Mouse (Mus musculus) liver, postnatal 0 days (tissue): ENCODE results near the gene Snrpd2.

Experiments
- CTCF ChIP-seq: sonication (generic); IDR thresholded peaks from 2 replicates; pipeline ENCODE4 v1.5.1; 2016; ENCODE audit warnings: antibody characterized with exemption, low read depth
- EP300 ChIP-seq: IDR thresholded peaks from 2 replicates; pipeline ENCODE4 v1.6.1; 2016; ENCODE audit warnings: antibody characterized with exemption, low read depth, mild to moderate bottlenecking

GRCm38 (mm10) chr7:19100290-19100689, 49.2 kb upstream of the Snrpd2 start:
- TF ChIP-seq CTCF (no peak), EP300 (no peak)
